Mouse (Mus musculus) stomach, embryonic 16.5 days (tissue): ENCODE results near the gene Chst10. TPM values are rescaled to one million over a fixed set of nuclear protein-coding genes. Genes with fewer than 3 reads are reported as not detected.

Experiments used
- polyA plus RNA-seq: library from polyadenylated mRNA; unstranded; fragments of >200 nt; fragmentation: Nextera tagmentation; extraction: Ambion mirVana; gene quantifications from 2 replicates; pipeline ENCODE4 v1.2.1, GENCODE M21; 2015

Gene Chst10
- polyA plus RNA-seq, 1 experiment from 2014 or later = 2.7 TPM

Other genes with a start within 250 kb of the Chst10 start
- 3.0 and 3.3 TPM in 2 replicates for gene Aff3, start 233.2 kb downstream of the Chst10 start, polyA plus RNA-seq
- 0.76 and 1.00 TPM in 2 replicates for gene Lonrf2, start 61.5 kb downstream of the Chst10 start, polyA plus RNA-seq
- gene Nms, start 41.0 kb upstream of the Chst10 start, polyA plus RNA-seq = not detected in 2 replicates
- gene Pdcl3, start 87.4 kb upstream of the Chst10 start, polyA plus RNA-seq = 172 and 191 TPM in 2 replicates